Mouse (Mus musculus) embryonic facial prominence, embryonic 12.5 days (tissue): ENCODE results near the gene Susd6. TPM values are rescaled to one million over a fixed set of nuclear protein-coding genes. Genes with fewer than 3 reads are reported as not detected.

ENCODE experiments used
- ATAC-seq: fragments of 200-750 bp; cut with Nextera tagmentation; 2 replicates; pipeline ENCODE4 v1.8.0; 2017; ENCODE audit not compliant: insufficient number of reproducible peaks, insufficient read depth, low FRiP score, low TSS enrichment
- H3K27ac ChIP-seq: fragments of 300-500 bp; sonication (generic); 2 replicates; pipeline ENCODE4 v1.5.1; 2016; ENCODE audit warnings: mild to moderate bottlenecking
- H3K27me3 ChIP-seq: fragments of 300-500 bp; sonication (generic); 2 replicates; pipeline ENCODE4 v1.6.1; 2016; ENCODE audit warnings: mild to moderate bottlenecking, moderate library complexity
- H3K36me3 ChIP-seq: fragments of 300-500 bp; sonication (generic); 2 replicates; pipeline ENCODE4 v1.6.1; 2016; ENCODE audit warnings: mild to moderate bottlenecking
- H3K4me1 ChIP-seq: fragments of 300-500 bp; sonication (generic); 2 replicates; pipeline ENCODE4 v1.6.1; 2016
- H3K4me2 ChIP-seq: fragments of 300-500 bp; sonication (generic); replicated peaks from 2 replicates; pipeline ENCODE4 v1.6.1; 2016; ENCODE audit warnings: mild to moderate bottlenecking, moderate library complexity
- H3K4me3 ChIP-seq: fragments of 300-500 bp; sonication (generic); 2 replicates; pipeline ENCODE4 v1.5.1; 2016; ENCODE audit warnings: mild to moderate bottlenecking
- H3K9ac ChIP-seq: fragments of 300-500 bp; sonication (generic); 2 replicates; pipeline ENCODE4 v1.6.1; 2016; ENCODE audit warnings: mild to moderate bottlenecking, moderate library complexity
- H3K9me3 ChIP-seq: fragments of 300-500 bp; sonication (generic); 2 replicates; pipeline ENCODE4 v1.6.1; 2016; ENCODE audit warnings: mild to moderate bottlenecking, moderate library complexity
- WGBS: fragments of 180-500 bp; shearing (Covaris S2); methylation state at CpG from one replicate; pipeline ENCODE4 v1.1.7; 2016; 5-methylcytosine and 5-hydroxymethylcytosine counted together
- polyA plus RNA-seq: library from polyadenylated mRNA; unstranded; fragments of >200 nt; fragmentation: Nextera tagmentation; extraction: Ambion mirVana; gene quantifications from 2 replicates; pipeline ENCODE4 v1.2.1, GENCODE M21; 2016

Susd6 gene
- polyA plus RNA-seq, 1 experiment from 2014 or later, result 18.0 TPM

GRCm38 (mm10) chr12:80801443-80801842 is 11.1 kb downstream of the Susd6 start:
- no peak for ATAC-seq
- Histone ChIP-seq H3K27me3 (no peaks in the 10 kb centered on the region), H3K4me3 (no peak overlapping the region), H3K27ac (no peak overlapping the region), H3K36me3 (no peaks in the 10 kb centered on the region), H3K9ac (no peak overlapping the region), H3K4me2 (no peak overlapping the region), H3K4me1 (no peaks in the 10 kb centered on the region), H3K9me3 (no peaks in the 10 kb centered on the region)
- 92% methylated on average over 1 of the region's 1 CpGs for WGBS

DNA sequence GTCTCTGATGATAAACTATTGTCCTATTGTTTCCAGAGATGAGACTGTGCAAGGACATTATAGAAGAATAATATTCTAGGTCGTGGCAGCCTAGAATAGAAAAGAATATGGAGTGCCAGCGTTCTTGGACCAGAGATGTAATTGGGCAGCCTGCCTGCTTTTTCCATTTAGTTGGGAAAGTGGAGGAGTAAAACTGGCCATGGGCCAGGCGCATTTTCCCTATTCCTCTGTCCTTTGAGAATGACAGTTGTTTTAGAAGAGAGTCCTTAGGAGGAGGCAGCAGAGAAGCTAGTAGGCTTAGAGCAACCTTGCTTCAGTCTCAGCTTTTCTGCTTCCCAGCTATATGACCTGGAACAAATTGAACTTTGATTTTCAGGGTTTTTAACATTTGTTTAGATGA is 13.6 kb downstream of the Susd6 start:
- H3K4me1 ChIP-seq, result peaks cover 6% of the 10 kb centered on the region
- WGBS, result 68% methylated on average over 3 of the region's 3 CpGs

GRCm38 (mm10) chr12:80804861-80805428 is 14.6 kb downstream of the Susd6 start:
- no peak overlapping the region for H3K9ac ChIP-seq
- no peak overlapping the region for H3K27ac ChIP-seq
- 89% methylated on average over 6 of the region's 6 CpGs for WGBS
- no peak for ATAC-seq
- H3K36me3 ChIP-seq, result no peaks in the 10 kb centered on the region
- H3K4me3 ChIP-seq, result no peak overlapping the region
- peaks cover 6% of the 10 kb centered on the region for H3K4me1 ChIP-seq
- no peaks in the 10 kb centered on the region for H3K9me3 ChIP-seq
- H3K4me2 ChIP-seq, result no peak overlapping the region
- H3K27me3 ChIP-seq, result no peaks in the 10 kb centered on the region

More for the DNA sequence above, 13.6 kb downstream of the Susd6 start:
- Histone ChIP-seq H3K9me3 (no peaks in the 10 kb centered on the region), H3K9ac (no peak overlapping the region), H3K27ac (no peak overlapping the region), H3K27me3 (no peaks in the 10 kb centered on the region), H3K4me3 (no peak overlapping the region), H3K4me2 (no peak overlapping the region), H3K36me3 (no peaks in the 10 kb centered on the region)
- ATAC-seq, result no peak

GRCm38 (mm10) chr12:80807451-80808085 is 17.3 kb downstream of the Susd6 start:
- H3K4me2 ChIP-seq, result no peak overlapping the region
- no peaks in the 10 kb centered on the region for H3K27me3 ChIP-seq
- WGBS, result 33% methylated on average over 2 of the region's 2 CpGs
- H3K4me3 ChIP-seq, result no peak overlapping the region
- no peaks in the 10 kb centered on the region for H3K36me3 ChIP-seq
- ATAC-seq, result no peak
- no peaks in the 10 kb centered on the region for H3K9me3 ChIP-seq
- H3K9ac ChIP-seq, result no peak overlapping the region
- no peak overlapping the region for H3K27ac ChIP-seq
- H3K4me1 ChIP-seq, result peaks cover 13% of the 10 kb centered on the region

DNA sequence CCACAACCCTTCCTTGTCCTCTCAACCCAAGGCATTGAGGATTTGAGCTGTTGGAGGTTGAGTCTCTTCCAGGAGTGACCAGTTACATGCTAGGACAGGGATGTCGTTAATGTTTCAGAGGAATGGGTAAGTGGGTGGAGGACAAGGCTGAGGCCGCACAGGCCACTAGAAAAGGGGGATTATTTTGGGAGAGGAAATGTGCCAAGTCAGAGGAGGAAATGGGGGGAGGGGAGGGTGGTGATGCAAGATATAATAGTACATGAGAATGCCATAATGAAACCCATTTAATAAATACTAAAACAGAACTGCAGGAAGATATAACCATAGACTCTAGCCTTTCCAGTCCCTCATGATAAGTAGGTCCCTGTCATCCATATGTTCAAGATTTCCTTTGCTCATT is 19.7 kb downstream of the Susd6 start:
- H3K36me3 ChIP-seq, result no peaks in the 10 kb centered on the region
- WGBS, result 74% methylated on average over 2 of the region's 2 CpGs
- H3K27me3 ChIP-seq, result no peaks in the 10 kb centered on the region
- peaks cover 13% of the 10 kb centered on the region for H3K4me1 ChIP-seq
- H3K27ac ChIP-seq, result no peak overlapping the region
- H3K9me3 ChIP-seq, result no peaks in the 10 kb centered on the region
- no peak overlapping the region for H3K9ac ChIP-seq
- no peak overlapping the region for H3K4me3 ChIP-seq
- ATAC-seq, result no peak
- no peak overlapping the region for H3K4me2 ChIP-seq

- Histone ChIP-seq H3K4me3 (no peak overlapping the region), H3K9ac (no peak overlapping the region), H3K4me2 (no peak overlapping the region), H3K27me3 (no peaks in the 10 kb centered on the region), H3K4me1 (peaks cover 16% of the 10 kb centered on the region), H3K9me3 (no peaks in the 10 kb centered on the region), H3K36me3 (no peaks in the 10 kb centered on the region), H3K27ac (no peak overlapping the region)
- 41% methylated on average over 6 of the region's 6 CpGs for WGBS
- ATAC-seq, result no peak
Observed at GRCm38 (mm10) chr12:80811646-80812509, 21.6 kb downstream of the Susd6 start.

DNA sequence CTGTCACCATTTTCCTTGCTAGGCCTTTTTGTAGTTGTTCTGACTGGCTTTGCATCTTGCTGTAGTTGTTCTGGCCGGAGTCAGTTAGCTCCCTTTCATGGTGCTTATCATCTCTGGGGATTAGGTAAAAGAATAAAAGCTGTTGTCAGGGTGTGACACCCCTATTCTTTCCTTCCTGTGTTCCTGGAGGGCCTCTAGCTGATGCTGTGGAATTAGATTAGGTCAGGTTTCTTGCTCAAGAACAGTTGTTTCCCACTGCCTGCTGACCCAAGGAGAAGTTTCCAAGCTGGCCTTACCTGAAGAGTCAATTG is 22.2 kb downstream of the Susd6 start:
- 72% methylated on average over 1 of the region's 1 CpGs for WGBS
- Histone ChIP-seq H3K4me2 (no peak overlapping the region), H3K36me3 (no peaks in the 10 kb centered on the region), H3K27me3 (no peaks in the 10 kb centered on the region), H3K4me3 (no peak overlapping the region), H3K4me1 (peaks cover 14% of the 10 kb centered on the region), H3K27ac (no peak overlapping the region), H3K9me3 (no peaks in the 10 kb centered on the region), H3K9ac (no peak overlapping the region)
- ATAC-seq, result no peak

DNA sequence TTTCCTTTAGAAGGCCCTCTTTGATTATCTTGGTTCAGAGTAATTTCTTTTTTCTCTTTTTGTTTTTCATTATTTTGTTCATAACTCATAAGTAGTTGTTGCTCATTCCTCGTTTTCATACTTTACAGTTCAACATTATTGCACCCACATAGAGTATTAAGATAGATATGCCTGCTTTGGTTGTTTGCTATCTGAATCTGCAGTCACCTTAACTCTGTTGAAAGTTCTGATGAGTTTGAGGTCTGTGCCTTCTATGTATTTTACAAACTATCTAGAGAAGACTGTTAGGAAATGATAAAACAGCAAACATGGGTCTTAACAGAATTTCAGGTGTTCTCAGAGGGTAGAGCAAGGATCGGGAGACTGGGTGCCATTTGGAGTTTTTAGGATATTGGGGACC is 23.1 kb downstream of the Susd6 start:
- peaks cover 10% of the 10 kb centered on the region; the same call in 1 of the 2 replicates for H3K4me1 ChIP-seq
- H3K27ac ChIP-seq, result no peak overlapping the region
- WGBS, result 92% methylated on average over 2 of the region's 2 CpGs
- H3K9me3 ChIP-seq, result no peaks in the 10 kb centered on the region
- H3K4me3 ChIP-seq, result no peak overlapping the region
- no peak overlapping the region for H3K9ac ChIP-seq
- H3K4me2 ChIP-seq, result no peak overlapping the region
- no peak for ATAC-seq
- no peaks in the 10 kb centered on the region for H3K36me3 ChIP-seq
- H3K27me3 ChIP-seq, result no peaks in the 10 kb centered on the region

DNA sequence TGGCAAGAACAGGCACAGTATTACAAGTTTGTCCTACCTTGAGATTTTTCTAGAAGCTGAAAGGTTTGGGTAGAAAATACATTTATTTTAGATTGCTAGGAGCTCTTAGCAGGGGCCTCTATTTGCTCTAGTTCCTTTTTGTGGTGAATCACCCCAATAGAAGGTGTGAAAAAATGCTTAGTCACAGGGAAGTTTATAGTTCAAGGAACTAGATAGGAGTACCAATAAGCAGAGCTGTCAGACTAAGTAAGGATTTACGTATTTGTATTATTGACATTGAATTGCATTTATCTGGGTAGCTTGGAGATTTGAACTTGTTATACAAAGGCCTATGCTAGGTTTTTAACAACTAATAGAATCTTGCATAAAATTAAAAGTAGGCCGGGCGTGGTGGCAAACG is 23.6 kb downstream of the Susd6 start:
- H3K4me1 ChIP-seq, result peaks cover 10% of the 10 kb centered on the region; the same call in 1 of the 2 replicates
- no peaks in the 10 kb centered on the region for H3K36me3 ChIP-seq
- H3K4me2 ChIP-seq, result no peak overlapping the region
- no peak overlapping the region for H3K4me3 ChIP-seq
- no peak overlapping the region for H3K27ac ChIP-seq
- no peaks in the 10 kb centered on the region for H3K9me3 ChIP-seq
- no peak for ATAC-seq
- H3K9ac ChIP-seq, result no peak overlapping the region
- WGBS, result 94% methylated on average over 4 of the region's 4 CpGs
- no peaks in the 10 kb centered on the region for H3K27me3 ChIP-seq

GRCm38 (mm10) chr12:80814529-80814928 is 24.2 kb downstream of the Susd6 start:
- WGBS, result 83% methylated on average over 3 of the region's 3 CpGs
- no peak for ATAC-seq

DNA sequence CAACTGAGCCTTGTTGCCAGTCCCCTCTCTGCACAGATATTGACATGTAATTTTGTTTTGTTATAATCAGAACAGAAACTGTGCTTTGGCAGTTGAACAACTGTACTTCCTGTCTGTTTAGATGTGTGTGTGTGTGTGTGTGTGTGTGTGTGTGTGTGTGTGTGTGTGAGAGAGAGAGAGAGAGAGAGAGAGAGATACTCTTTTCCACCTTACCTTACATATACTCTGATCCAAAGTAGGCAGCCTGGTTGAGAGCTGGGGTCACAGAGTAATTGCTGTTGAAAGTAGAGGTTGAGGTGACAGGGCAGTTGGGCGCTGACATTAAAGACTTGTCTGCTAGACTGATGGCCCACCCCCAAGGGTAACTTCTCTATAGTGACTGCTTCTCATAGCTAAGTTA is 25.0 kb downstream of the Susd6 start:
- no peak for ATAC-seq
- no peaks in the 10 kb centered on the region for H3K27me3 ChIP-seq
- H3K4me1 ChIP-seq, result peaks cover 10% of the 10 kb centered on the region; the same call in 1 of the 2 replicates
- WGBS, result 17% methylated on average over 1 of the region's 1 CpGs
- H3K9ac ChIP-seq, result no peak overlapping the region
- H3K9me3 ChIP-seq, result no peaks in the 10 kb centered on the region
- no peak overlapping the region for H3K4me3 ChIP-seq
- no peak overlapping the region for H3K27ac ChIP-seq
- H3K4me2 ChIP-seq, result no peak overlapping the region
- no peaks in the 10 kb centered on the region for H3K36me3 ChIP-seq

More at GRCm38 (mm10) chr12:80814529-80814928, 24.2 kb downstream of the Susd6 start:
- Histone ChIP-seq H3K27me3 (no peaks in the 10 kb centered on the region), H3K9me3 (no peaks in the 10 kb centered on the region), H3K9ac (no peak overlapping the region), H3K27ac (no peak overlapping the region), H3K36me3 (no peaks in the 10 kb centered on the region), H3K4me3 (no peak overlapping the region), H3K4me2 (no peak overlapping the region), H3K4me1 (peaks cover 10% of the 10 kb centered on the region; the same call in 1 of the 2 replicates)

GRCm38 (mm10) chr12:80815893-80816292 is 25.6 kb downstream of the Susd6 start:
- WGBS, result 83% methylated on average over 3 of the region's 3 CpGs
- H3K36me3 ChIP-seq, result no peaks in the 10 kb centered on the region
- H3K9ac ChIP-seq, result no peak overlapping the region

More at GRCm38 (mm10) chr12:80815893-80816292, 25.6 kb downstream of the Susd6 start:
- ATAC-seq, result no peak
- Histone ChIP-seq H3K4me2 (no peak overlapping the region), H3K27me3 (no peaks in the 10 kb centered on the region), H3K27ac (no peak overlapping the region), H3K4me1 (peaks cover 10% of the 10 kb centered on the region; the same call in 1 of the 2 replicates), H3K4me3 (no peak overlapping the region), H3K9me3 (no peaks in the 10 kb centered on the region)
